Mouse (Mus musculus) cerebellum, adult 11-12 months (tissue): ENCODE measurements at regions not wholly inside any gene's neighbourhood (a gene's known extent, or its start where the extent isn't known, plus 50 kb on each side); places are given as distances from the start of the nearest gene placed in this dataset.

ENCODE experiments used
- DNase-seq: peaks from one replicate; pipeline ENCODE4 v3.0.0; 2022

DNA sequence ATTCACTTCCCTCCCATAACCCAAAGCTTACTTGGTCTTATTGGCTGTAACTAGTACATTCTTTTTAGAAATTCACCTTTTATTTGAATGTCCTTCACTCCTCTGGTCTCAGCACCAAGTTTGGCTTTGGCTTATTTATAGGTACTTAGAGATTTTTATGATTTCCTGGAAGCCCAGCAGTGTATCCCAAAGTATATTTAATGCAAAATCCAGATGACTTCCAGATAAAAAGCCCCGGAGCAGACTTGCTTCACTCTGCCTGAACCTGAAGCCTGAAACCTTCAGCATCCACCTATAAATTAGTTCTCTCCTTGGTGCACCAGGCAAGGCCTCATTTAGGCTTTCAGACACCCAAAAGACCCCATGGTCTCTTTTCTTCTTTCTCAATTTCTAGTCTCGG lies 250.8 kb downstream of the Tle4 start:
- no peak for DNase-seq

GRCm38 (mm10) chr19:14347429-14347828 lies 250.4 kb downstream of the Tle4 start:
- no peak for DNase-seq

DNA sequence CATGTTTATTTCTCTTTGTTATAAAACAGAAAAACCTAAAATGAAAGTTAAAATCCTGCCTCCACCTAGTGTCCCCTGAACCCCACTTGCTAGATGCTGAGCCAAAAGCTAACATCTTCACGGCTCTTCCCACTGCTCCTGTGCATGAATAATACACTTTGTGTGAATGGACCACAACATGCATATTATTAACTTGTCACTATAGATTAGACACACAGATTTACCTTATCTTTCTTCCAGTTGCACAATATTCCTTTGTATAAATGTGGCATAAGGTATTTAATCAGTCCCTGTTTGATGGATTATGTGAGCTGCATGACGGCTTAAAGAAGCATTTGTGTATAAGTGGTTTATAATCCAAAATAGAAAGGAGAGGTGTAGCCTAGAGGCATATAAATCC lies 248.1 kb downstream of the Tle4 start:
- no peak for DNase-seq

DNA sequence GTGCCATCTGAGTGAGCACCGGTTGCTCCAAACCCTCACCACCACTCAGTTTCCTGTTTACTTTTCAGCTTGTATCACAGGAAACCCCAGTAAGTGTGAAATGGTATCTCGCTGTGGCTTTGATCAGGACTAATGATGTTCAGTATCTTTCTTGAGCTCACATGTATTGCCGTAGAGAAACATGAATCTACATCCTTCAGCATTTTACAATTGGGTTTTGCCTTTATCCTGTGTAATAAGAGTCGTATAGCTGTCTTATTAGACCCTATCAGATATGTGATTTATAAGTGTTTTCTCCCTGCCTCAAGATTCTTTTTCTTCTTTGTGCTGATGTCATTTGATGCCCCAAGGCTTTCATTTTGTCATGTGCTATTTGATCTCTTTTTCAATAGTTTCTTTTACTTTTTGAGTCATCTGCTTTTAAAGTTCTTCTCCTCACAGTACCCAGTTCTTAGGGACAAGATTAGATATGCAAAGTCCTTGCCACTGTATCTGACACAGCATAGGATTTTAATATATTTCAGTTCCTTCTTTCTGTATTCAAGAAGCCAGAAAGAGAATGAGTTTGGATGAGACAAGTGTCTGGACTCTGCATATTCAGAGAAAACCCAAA lies 246.0 kb downstream of the Tle4 start:
- DNase-seq = no peak

GRCm38 (mm10) chr19:14352551-14352950 lies 245.3 kb downstream of the Tle4 start:
- no peak for DNase-seq

DNA sequence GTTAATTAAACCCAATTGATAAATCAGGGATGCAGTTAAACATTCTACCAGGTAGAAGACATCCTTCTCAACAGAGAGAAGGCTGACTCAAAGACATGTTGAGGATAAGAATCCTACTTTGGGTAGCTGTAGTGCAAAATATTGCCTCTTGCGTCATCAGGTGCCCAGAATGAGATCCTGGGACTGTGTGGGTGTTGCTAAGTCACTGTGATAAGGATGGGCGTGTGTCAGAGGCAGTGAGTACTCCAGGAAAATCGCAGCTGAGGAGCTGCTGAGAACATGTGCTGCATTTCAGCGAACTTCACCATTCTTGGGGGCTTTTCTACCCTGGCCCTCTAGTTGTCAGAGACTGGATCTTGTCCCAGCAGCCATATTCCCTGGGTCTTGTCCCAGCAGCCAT lies 244.7 kb downstream of the Tle4 start:
- DNase-seq = no peak

DNA sequence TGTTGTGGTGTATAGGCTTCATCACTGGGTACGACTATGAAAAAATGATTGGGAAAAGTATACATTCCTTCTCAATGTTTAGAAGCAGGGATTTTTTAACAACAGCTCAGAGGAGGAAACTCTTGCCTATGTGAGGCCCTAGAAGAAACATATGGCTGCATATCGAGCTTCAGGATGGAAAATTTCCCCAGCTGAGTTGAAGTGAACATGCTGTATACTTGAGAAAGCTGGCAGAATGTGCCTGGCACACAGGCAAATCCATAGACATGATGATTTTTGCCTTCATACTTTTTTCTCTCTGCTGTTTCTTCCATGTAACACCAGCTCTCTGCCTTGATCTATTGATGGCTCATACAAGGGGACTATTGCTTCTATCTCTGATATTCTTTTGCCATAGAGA lies 242.7 kb downstream of the Tle4 start:
- DNase-seq = no peak

- no peak for DNase-seq
Observed at GRCm38 (mm10) chr19:14355946-14356345, 241.9 kb downstream of the Tle4 start.

GRCm38 (mm10) chr19:14360611-14361010 lies 237.2 kb downstream of the Tle4 start:
- no peak for DNase-seq

DNA sequence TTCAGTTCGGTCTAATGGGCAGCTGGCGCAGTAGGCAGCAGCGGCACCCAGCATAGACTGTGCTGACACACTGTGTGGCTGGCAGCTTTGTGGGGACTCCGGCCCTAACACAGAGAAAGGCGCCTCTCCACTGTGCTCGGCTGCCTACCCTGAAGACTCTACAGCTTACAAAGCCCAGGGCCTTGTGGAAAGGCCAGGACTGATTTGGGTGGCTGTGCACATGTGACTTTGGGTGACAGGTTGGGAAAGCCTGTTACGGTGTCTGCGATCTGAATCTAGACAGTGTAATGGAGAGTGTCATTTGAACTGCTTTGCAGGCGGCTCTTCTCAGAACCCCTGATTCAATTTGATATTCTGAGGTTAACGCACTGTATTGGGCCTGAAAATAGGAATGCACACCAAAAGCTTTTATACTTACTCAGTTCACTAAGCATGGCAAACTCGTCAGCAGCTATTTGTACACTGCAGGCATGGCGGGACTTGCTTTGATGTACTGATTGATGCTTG lies 228.7 kb downstream of the Tle4 start:
- no peak for DNase-seq

DNA sequence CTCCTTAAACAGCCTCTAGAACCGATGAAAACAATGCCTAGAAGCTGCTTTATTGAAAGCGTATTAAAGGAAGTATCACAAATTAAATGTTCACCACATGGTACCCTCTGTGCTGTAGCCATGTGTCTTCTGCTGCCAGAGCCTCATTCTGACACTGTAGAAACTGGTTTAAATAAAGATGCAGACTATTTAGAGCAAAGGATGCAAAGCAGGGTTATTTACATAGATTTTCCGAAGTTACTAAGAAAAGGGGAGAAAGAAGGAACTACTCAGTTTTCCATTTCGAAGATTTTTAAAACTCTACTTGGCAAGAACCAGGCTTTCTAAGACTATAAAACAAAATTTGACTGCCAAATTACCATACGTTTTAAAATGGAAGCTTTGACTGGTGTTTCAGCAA lies 226.5 kb downstream of the Tle4 start:
- DNase-seq = no peak

DNA sequence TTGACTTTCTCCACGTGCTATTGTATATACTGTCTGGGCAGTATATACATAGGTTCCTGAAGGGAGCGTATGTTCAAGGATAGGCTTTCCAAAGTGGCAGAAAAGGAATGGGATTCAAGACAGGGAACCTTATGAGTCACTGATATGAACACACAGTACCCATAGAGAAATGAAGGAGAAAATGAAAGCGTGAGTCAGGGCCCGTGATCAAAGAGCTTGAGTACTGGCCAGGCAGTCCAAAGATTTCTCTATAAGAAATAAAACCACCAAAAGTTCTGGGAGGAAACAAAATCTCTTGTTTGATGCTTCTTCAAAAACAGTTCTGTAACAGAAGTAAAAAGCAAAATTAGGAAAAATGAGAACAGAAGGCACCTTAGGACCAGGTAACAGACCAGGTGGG lies 223.9 kb downstream of the Tle4 start:
- DNase-seq = no peak

DNA sequence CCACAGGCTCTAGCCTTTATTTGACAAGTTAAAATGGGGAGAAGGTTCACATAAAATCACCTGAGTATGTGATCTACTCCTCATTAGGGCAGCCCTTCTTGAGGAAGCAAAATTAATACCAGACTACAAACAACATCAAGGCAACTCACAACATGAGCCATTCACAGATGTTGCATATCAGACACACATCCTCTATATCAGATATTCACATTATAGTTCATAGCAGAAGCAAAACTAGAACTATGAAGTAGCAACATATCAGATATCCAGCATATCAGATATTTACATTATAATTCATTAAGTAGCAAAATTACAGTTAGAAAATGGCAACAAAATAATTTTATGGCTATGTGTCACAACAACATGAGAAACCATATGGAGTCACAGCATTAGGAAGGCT lies 217.0 kb downstream of the Tle4 start:
- DNase-seq = no peak

GRCm38 (mm10) chr19:14387796-14388195 lies 210.1 kb downstream of the Tle4 start:
- DNase-seq = no peak

GRCm38 (mm10) chr19:14388539-14388938 lies 209.3 kb downstream of the Tle4 start:
- DNase-seq = no peak

DNA sequence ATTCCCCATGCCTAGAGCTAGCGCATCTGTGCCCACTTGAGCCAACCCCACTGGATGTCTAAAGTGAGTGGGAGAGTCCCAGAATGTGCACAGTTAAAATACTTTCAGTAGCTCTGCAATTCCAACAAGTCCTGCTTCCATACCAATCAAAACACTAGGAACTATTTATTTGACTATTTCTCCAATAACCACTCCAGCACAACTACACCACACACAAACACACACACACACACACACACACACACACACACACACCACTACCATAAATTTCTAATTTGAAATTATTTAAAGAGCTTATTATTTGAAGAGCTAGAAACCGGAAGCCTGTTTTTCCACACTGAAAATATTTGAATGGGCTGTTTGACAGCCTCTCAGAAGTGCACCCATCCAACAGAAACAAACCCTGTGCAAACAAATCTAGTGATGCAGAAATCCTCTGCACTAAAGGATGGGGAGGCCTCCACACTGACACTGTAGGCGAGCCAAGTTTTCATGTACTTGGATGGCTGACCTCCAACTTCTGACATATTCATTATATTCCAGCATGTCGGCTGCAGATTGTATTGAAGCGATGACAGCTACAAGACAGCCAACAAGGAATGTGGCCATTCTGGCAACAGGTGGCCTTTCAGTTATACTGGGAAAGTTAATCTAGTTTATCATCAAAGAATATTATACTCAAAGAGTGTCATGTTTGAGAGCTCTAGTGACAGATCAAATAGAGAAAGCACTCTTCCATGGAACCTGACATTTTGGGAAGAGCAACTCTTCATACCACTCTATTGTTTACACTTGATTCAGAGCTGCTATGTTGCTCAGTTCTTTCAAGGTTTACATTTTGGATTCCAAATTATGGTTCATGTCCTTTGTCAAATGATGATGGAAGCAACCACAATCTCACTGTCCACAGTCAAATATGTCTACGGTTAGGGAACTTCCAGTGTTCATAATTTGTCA lies 207.7 kb downstream of the Tle4 start:
- no peak for DNase-seq

- no peak for DNase-seq
Observed at GRCm38 (mm10) chr19:14390914-14391313, 206.9 kb downstream of the Tle4 start.
